Mouse (Mus musculus) retina, postnatal 7 days (tissue): ENCODE measurements around the gene Tpst2.
A peak's percentile ranks its signal among the peaks of the same experiment; 100 is the strongest.

Source experiments
- DNase-seq: peaks from one replicate; pipeline ENCODE4 v3.0.0-alpha.2; 2012; ENCODE audit warnings: low read depth, low spot score

Tpst2 gene

DNA sequence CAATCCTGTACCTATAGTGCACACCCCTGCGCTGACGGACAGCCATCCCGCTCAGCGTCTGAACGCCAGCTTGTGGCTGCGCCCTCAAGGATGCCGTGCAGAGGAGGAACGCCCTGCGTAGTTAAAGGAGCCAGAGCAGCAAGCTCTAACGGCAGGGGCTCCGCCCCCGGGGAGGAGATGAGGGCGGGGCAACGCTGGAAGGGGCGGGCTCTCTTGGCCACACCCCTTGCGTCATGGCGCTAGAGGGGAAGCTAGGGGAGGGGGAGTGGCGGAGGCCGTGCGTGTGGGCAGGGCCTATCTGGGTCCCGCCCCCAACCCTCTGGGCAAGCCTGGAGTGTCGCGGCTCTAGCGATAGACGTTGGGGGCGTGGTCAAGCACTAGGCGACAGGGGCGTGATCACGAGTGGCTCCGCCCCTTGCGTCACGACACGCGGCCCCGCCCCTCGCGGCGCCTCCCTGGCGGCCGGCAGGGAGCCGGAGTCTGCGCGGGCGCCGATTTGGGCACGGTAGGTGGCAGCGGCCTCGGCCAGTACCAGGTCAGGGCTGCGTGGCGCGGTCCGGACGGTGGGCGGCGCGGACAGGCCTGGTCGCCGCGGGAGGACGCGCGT lies at the start of gene Tpst2:
Tpst2 (plus strand) TSS at position 425 of the 607 bp plus-strand sequence.
- DNase-seq, result peak; percentile 99

DNA sequence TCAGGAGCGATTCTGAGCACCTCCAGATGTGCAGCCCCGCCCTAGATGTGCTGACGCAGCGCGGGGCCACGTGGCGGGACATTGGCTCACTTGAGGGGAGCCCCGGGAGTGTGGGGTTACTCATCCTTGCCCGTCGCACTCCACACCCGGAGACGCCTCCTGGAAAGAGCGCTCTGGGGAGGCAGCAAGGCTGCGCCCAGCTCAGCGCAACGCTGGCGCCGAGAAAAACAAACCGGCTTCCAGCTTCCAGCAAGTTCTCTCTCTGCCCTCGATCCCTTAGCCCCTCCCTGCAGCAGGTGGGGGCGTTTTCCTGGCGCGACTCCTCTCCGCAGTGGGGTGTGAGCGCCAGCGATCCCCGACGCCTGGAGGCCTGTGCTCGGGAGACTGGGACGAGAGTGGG lies 49.1 kb upstream of the Tpst2 start:
- no peak for DNase-seq

- DNase-seq, result no peak
These were observed 48.6 kb upstream of the Tpst2 start for GRCm38 (mm10) chr5:112227898-112228239.

DNA sequence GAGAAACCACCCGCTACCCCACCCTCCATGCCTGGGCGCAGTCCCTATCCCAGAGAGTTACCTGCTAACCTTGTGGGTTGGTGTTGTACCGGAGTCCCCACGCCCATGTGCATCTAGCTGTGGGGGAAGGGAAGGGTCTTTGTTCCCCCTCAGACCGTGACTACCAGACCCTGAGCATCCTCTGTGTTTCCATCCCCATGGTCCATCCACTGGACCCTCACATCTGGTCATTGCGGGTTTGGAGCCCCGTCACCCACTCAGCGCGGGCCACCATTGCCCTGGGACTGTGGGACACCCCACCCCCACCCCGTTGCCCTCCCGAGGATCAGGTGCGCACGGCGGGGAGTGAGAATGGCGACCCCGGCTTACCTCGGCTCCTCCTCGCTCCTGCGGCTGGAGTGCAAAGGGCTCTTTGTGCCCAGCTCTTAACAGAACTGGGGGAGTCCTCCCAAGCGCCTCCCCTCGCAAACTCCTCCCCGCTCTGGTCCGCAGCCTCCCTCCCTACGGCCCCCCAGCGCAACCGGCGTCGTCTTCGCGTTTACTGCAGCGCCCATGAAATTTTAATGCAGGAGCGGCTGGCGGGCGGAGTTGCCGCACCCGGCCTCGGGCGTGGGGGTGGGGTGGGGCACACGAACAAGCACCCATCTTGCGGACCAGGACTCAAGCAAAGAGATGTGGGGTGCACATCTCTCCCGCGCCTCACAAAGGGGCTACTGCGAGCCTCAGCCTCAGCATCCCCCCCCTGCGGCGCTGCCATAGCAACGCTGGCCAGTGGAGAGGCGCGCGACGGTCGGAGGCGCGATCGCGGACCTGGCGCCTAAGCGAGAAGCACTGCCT lies 48.0 kb upstream of the Tpst2 start:
- DNase-seq, result no peak

DNA sequence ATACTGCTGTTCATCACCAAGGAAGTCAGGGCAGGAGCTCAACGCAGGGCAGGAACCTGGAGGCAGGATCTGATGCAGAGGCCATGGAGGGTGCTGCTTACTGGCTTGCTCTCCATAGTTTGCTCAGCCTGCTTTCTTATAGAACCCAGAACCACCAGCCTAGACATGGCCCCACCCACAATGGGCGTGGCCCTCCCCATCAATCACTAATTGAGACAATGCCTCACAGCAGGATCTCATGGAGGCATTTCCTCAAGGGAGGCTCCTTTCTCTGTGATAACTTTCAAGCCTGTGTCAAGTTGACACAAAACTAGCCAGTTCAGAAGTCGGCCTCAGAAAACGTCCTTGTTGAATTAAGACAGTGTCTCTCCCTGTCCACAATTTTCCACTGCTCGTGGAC lies 40.7 kb upstream of the Tpst2 start:
- DNase-seq, result no peak

DNA sequence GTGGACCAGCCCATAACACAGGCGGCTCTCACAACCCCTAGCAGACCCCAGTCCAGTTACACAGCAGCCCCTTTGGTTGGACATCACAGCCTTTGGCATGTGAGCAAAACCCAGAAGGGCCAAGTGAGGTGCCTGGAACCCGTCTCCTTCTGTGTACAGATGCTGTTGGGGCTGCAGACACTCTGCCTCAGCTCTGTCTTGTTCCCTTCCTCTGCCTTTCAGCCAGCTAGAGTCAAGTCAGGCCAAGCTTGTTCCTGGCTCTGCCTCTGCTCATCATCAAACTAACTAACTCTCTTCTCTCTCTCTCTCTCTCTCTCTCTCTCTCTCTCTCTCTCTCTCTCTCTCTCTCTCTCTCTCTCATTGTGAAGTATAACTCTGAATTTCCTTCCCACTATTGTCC lies 39.9 kb upstream of the Tpst2 start:
- DNase-seq, result no peak

GRCm38 (mm10) chr5:112237439-112237838 lies 39.1 kb upstream of the Tpst2 start:
- no peak for DNase-seq

DNA sequence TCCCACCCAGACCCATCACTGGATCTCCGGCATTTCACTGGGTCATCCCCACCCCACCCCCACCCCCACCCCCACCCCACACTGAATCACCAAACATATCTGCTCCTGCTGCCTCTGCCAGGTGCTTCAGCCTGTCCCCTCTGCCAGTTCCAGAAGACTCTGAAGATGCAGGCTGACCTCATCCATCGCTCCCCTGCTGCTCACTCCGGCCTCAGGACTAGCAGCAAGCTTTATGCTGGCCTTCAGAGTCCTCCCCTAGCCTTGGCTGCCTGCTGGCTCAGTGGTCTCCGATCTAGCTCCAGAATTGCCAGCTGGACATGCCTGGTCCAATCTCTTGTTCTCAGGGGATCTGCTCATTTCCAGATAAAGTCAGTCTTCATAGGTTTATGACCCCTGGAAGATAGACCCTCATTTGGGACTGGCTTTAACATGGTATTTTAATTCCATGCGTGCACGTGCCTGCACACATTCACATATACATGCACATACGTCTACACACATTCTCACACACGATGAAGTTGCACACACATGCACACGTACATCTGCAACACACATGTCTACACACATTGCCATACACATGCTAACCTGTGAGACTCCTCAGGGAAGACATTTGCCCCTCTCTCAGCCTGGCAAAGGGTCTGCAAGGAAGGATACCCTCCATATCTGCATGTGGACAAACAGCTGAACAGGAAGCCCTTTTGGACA lies 38.5 kb upstream of the Tpst2 start:
- no peak for DNase-seq

GRCm38 (mm10) chr5:112238781-112239482 lies 37.6 kb upstream of the Tpst2 start:
- no peak for DNase-seq

- peak; percentile 74 for DNase-seq
These were observed 35.7 kb upstream of the Tpst2 start for GRCm38 (mm10) chr5:112240761-112241160.

GRCm38 (mm10) chr5:112241849-112242248 lies 34.6 kb upstream of the Tpst2 start:
- no peak for DNase-seq

- DNase-seq, result no peak
These were observed 34.1 kb upstream of the Tpst2 start for GRCm38 (mm10) chr5:112242361-112242778.

GRCm38 (mm10) chr5:112243041-112243440 lies 33.5 kb upstream of the Tpst2 start:
- DNase-seq, result no peak

- peak; percentile 56 for DNase-seq
These were observed 32.8 kb upstream of the Tpst2 start for GRCm38 (mm10) chr5:112243539-112244274.

DNA sequence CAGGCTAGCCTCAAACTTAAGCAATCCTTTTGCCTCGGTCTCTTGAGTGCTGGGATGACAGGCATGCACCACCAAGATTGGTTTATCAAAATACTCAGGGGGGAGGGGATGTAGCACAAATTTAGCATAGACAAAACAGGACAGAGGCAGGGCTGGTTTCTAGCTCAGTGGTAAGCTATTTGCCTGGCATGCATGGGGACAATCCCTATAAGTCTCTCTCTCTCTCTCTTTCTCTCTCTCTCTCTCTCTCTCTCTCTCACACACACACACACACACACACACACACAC lies 32.3 kb upstream of the Tpst2 start:
- no peak for DNase-seq

GRCm38 (mm10) chr5:112244890-112245615 lies 31.4 kb upstream of the Tpst2 start:
- no peak for DNase-seq

DNA sequence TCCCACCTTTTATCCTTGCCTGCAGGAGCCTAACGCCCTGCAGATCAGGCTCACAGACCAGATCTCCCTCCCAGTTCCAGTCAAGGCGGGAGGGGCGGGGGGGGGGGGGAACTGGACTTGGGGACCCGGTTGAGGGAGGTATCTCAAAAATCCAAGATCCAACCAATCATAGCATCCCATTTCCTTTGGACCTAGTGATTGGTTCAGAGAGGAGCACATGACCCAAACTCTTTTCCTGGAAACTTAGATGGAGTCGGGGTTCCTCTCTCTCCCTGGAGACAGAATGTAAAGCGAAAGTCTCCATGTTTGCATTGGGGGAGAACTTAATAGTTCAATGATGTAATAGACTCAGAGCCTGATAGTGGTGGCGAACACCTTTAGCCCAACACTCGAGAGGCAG lies 29.1 kb upstream of the Tpst2 start:
- DNase-seq, result no peak

GRCm38 (mm10) chr5:112249106-112249505 lies 27.4 kb upstream of the Tpst2 start:
- DNase-seq, result no peak

GRCm38 (mm10) chr5:112252400-112252799 lies 24.1 kb upstream of the Tpst2 start, which contains the start of gene Cryba4:
Cryba4 (minus strand) TSS chr5:112252518.
- DNase-seq, result no peak

GRCm38 (mm10) chr5:112253169-112253568 lies 23.3 kb upstream of the Tpst2 start:
- no peak for DNase-seq

GRCm38 (mm10) chr5:112254282-112254806 lies 22.1 kb upstream of the Tpst2 start:
- DNase-seq, result no peak
